Mouse (Mus musculus) limb, embryonic 12.5 days (tissue): ENCODE data around the gene Tgm3. TPM values are rescaled to one million over a fixed set of nuclear protein-coding genes. Genes with fewer than 3 reads are reported as not detected.

ENCODE experiments used
- ATAC-seq: fragments of 200-750 bp; cut with Nextera tagmentation; 2 replicates; pipeline ENCODE4 v1.8.0; 2017; ENCODE audit warnings: low read depth, moderate TSS enrichment; ENCODE audit not compliant: insufficient number of reproducible peaks, insufficient read depth, low FRiP score, low TSS enrichment
- H3K27ac ChIP-seq: fragments of 300-500 bp; sonication (generic); 2 replicates; pipeline ENCODE4 v1.5.1; 2016; ENCODE audit warnings: mild to moderate bottlenecking, moderate library complexity
- H3K27me3 ChIP-seq: fragments of 300-500 bp; sonication (generic); 2 replicates; pipeline ENCODE4 v1.6.1; 2016; ENCODE audit warnings: mild to moderate bottlenecking, moderate library complexity
- H3K36me3 ChIP-seq: fragments of 300-500 bp; sonication (generic); 2 replicates; pipeline ENCODE4 v1.6.1; 2016; ENCODE audit warnings: mild to moderate bottlenecking, moderate library complexity
- H3K4me1 ChIP-seq: fragments of 300-500 bp; sonication (generic); replicated peaks from 2 replicates; pipeline ENCODE4 v1.6.1; 2016
- H3K4me2 ChIP-seq: fragments of 300-500 bp; sonication (generic); 2 replicates; pipeline ENCODE4 v1.6.1; 2016; ENCODE audit warnings: mild to moderate bottlenecking, moderate library complexity
- H3K4me3 ChIP-seq: fragments of 300-500 bp; sonication (generic); replicated peaks from 2 replicates; pipeline ENCODE4 v1.5.1; 2016; ENCODE audit warnings: mild to moderate bottlenecking
- H3K9ac ChIP-seq: fragments of 300-500 bp; sonication (generic); replicated peaks from 2 replicates; pipeline ENCODE4 v1.6.1; 2016; ENCODE audit warnings: mild to moderate bottlenecking, moderate library complexity
- H3K9me3 ChIP-seq: fragments of 300-500 bp; sonication (generic); 2 replicates; pipeline ENCODE4 v1.6.1; 2016; ENCODE audit warnings: mild to moderate bottlenecking, moderate library complexity
- WGBS: fragments of 180-500 bp; shearing (Covaris S2); methylation state at CpG from one replicate; pipeline ENCODE4 v1.1.7; 2016; 5-methylcytosine and 5-hydroxymethylcytosine counted together
- polyA plus RNA-seq: library from polyadenylated mRNA; unstranded; fragments of >200 nt; fragmentation: Nextera tagmentation; extraction: Ambion mirVana; gene quantifications from 2 replicates; pipeline ENCODE4 v1.2.1, GENCODE M21; 2016

Gene Tgm3
- polyA plus RNA-seq, 1 experiment from 2014 or later: not detected

DNA sequence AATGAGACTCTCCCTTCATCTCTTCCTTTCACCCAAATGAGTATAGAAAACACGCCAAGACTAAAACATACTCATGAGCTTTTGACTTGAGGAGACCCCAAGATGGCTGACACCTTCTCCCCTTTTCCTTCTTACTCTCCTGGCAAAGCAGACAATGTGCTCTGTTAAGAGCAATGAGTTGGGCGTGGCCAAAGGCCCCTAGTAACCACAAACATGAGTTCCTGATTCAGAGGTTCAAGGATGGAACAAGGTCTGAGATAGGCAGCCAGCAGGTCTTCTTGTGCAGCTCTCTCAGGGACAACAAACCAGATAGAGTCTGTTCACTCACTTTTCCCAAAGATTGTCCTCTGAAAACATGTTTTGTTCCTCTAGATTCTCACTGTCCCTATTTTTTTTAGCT, 5.9 kb downstream of the Tgm3 start:
- Histone ChIP-seq H3K27ac (no peak overlapping the region), H3K36me3 (no peaks in the 10 kb centered on the region), H3K4me2 (no peak overlapping the region), H3K4me1 (peaks cover 4% of the 10 kb centered on the region; the same call in 1 of the 2 replicates), H3K9ac (no peak overlapping the region), H3K27me3 (no peaks in the 10 kb centered on the region), H3K9me3 (no peaks in the 10 kb centered on the region), H3K4me3 (no peak overlapping the region)
- ATAC-seq: no peak
- WGBS: 91% methylated on average over 2 of the region's 2 CpGs

- ATAC-seq: no peak
- Histone ChIP-seq H3K4me2 (no peak overlapping the region), H3K4me3 (no peak overlapping the region), H3K36me3 (no peaks in the 10 kb centered on the region), H3K9ac (no peak overlapping the region), H3K4me1 (no peaks in the 10 kb centered on the region), H3K9me3 (no peaks in the 10 kb centered on the region), H3K27me3 (no peaks in the 10 kb centered on the region), H3K27ac (no peak overlapping the region)
- WGBS: 43% methylated on average over 4 of the region's 4 CpGs
Measured at GRCm38 (mm10) chr2:130027890-130028289, 15.7 kb downstream of the Tgm3 start.

DNA sequence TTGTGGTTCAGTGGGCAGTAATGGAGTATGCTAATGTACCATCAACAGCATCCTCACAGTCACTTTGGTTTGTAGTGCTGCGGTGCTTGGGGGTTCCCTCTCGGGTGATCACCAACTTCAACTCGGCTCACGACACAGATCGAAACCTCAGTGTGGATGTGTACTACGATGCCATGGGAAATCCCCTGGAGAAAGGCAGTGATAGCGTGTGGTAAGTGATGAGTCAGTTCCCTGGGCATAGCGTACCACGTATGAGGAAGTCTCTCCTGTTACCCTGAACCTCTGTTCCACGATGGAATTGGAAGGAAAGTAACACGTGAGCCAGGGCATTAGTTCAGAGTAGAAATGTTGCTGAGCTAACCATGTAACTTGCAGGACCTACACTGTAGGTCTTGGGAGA, 17.7 kb downstream of the Tgm3 start:
- no peaks in the 10 kb centered on the region for H3K36me3 ChIP-seq
- H3K27ac ChIP-seq: no peak overlapping the region
- WGBS: 90% methylated on average over 11 of the region's 11 CpGs
- no peak overlapping the region for H3K4me3 ChIP-seq
- no peaks in the 10 kb centered on the region for H3K9me3 ChIP-seq
- H3K27me3 ChIP-seq: no peaks in the 10 kb centered on the region
- no peak for ATAC-seq
- H3K9ac ChIP-seq: no peak overlapping the region
- no peaks in the 10 kb centered on the region for H3K4me1 ChIP-seq
- no peak overlapping the region for H3K4me2 ChIP-seq

DNA sequence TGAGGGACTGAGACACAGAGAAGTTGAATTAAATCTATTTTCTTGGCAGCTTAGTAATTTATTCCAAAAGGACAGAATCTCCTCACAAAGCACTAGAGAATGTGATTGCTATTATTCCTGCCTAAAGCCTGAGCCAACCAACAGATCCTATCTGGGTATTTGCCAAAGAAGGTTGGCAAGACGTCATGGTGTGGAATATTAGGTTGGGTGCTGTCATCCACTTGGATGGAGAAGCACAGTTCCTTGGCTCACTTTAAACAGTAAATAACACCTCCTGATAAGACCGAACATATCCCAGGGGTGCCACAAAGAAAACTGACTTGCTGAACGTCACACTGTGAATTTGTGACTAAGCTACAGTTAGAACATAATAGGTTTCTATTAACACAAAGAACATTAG, 20.5 kb downstream of the Tgm3 start:
- Histone ChIP-seq H3K27me3 (no peaks in the 10 kb centered on the region), H3K9me3 (no peaks in the 10 kb centered on the region), H3K27ac (no peak overlapping the region), H3K4me2 (no peak overlapping the region), H3K9ac (no peak overlapping the region), H3K4me1 (no peaks in the 10 kb centered on the region), H3K4me3 (no peak overlapping the region), H3K36me3 (no peaks in the 10 kb centered on the region)
- no peak for ATAC-seq
- WGBS: 83% methylated on average over 3 of the region's 3 CpGs

- Histone ChIP-seq H3K4me2 (no peak overlapping the region), H3K9me3 (no peaks in the 10 kb centered on the region), H3K27ac (no peak overlapping the region), H3K27me3 (no peaks in the 10 kb centered on the region), H3K4me3 (no peak overlapping the region), H3K36me3 (no peaks in the 10 kb centered on the region), H3K4me1 (no peaks in the 10 kb centered on the region), H3K9ac (no peak overlapping the region)
- no peak for ATAC-seq
- WGBS: 82% methylated on average over 8 of the region's 8 CpGs
Measured at GRCm38 (mm10) chr2:130036846-130037245, 24.7 kb downstream of the Tgm3 start.

DNA sequence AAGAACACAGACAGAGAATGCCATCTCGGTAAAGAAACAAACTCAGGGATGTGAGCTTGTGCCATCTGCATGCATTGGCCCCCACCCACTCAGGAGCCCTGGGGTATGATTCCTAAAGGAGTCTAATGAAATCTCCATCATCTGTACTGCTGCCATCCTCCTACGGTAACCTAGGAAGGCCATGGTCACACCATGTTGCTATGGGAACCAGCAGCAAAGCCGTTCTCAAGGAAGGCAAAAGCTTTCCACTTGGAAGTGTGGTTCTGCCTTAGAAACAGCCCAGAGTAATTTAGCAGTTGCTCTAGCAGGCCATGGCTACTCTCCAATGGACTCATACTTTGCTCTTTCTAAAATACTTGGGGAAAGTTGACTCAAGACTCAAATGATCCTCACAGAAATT, 26.8 kb downstream of the Tgm3 start:
- Histone ChIP-seq H3K4me1 (no peaks in the 10 kb centered on the region), H3K9me3 (no peaks in the 10 kb centered on the region), H3K4me3 (no peak overlapping the region), H3K27me3 (no peaks in the 10 kb centered on the region), H3K36me3 (no peaks in the 10 kb centered on the region), H3K4me2 (no peak overlapping the region), H3K27ac (no peak overlapping the region), H3K9ac (no peak overlapping the region)
- WGBS: 60% methylated on average over 3 of the region's 3 CpGs
- no peak for ATAC-seq

GRCm38 (mm10) chr2:130040190-130040886, 28.2 kb downstream of the Tgm3 start:
- Histone ChIP-seq H3K36me3 (no peaks in the 10 kb centered on the region), H3K27ac (no peak overlapping the region), H3K27me3 (no peaks in the 10 kb centered on the region), H3K9ac (no peak overlapping the region), H3K4me1 (no peaks in the 10 kb centered on the region), H3K4me2 (no peak overlapping the region), H3K9me3 (no peaks in the 10 kb centered on the region), H3K4me3 (no peak overlapping the region)
- 77% methylated on average over 6 of the region's 6 CpGs for WGBS
- no peak for ATAC-seq

DNA sequence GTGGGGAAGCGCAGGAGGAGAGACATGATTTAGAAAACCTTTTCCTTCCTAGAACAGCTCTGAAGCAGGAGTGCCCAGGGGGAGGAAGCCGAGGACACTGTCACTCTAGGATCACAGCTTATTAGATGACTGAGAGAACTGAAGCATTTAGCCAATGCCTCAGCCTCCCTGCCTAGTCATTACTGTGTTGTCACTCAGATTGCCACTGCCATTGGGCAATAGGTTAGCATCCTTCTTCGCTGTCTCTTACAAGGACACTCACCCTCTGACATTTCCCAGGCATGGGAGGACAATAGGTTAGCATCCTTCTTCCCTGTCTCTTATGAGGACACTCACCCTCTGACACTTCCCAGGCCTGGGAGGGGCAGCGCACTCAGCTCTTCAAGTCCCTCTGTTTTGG, 31.7 kb downstream of the Tgm3 start:
- H3K9ac ChIP-seq: no peak overlapping the region
- no peak overlapping the region for H3K4me2 ChIP-seq
- H3K27ac ChIP-seq: no peak overlapping the region
- no peaks in the 10 kb centered on the region for H3K36me3 ChIP-seq
- no peaks in the 10 kb centered on the region for H3K4me1 ChIP-seq
- ATAC-seq: no peak
- no peaks in the 10 kb centered on the region for H3K9me3 ChIP-seq
- no peak overlapping the region for H3K4me3 ChIP-seq
- H3K27me3 ChIP-seq: no peaks in the 10 kb centered on the region
- 94% methylated on average over 4 of the region's 4 CpGs for WGBS

- H3K4me1 ChIP-seq: peaks cover 4% of the 10 kb centered on the region; the same call in 1 of the 2 replicates
- no peak for ATAC-seq
- no peak overlapping the region for H3K4me3 ChIP-seq
- no peak overlapping the region for H3K4me2 ChIP-seq
- WGBS: 58% methylated on average over 13 of the region's 13 CpGs
- no peak overlapping the region for H3K9ac ChIP-seq
- no peak overlapping the region for H3K27ac ChIP-seq
- no peaks in the 10 kb centered on the region for H3K36me3 ChIP-seq
- no peaks in the 10 kb centered on the region for H3K27me3 ChIP-seq
- no peaks in the 10 kb centered on the region for H3K9me3 ChIP-seq
Measured at GRCm38 (mm10) chr2:130047923-130048440, 35.8 kb downstream of the Tgm3 start.

GRCm38 (mm10) chr2:130048792-130049191, 36.6 kb downstream of the Tgm3 start:
- no peak overlapping the region for H3K4me2 ChIP-seq
- no peaks in the 10 kb centered on the region for H3K27me3 ChIP-seq
- no peaks in the 10 kb centered on the region for H3K9me3 ChIP-seq
- no peak overlapping the region for H3K9ac ChIP-seq
- ATAC-seq: no peak
- WGBS: 70% methylated on average over 6 of the region's 6 CpGs
- H3K4me3 ChIP-seq: no peak overlapping the region
- peaks cover 4% of the 10 kb centered on the region; the same call in 1 of the 2 replicates for H3K4me1 ChIP-seq
- H3K36me3 ChIP-seq: no peaks in the 10 kb centered on the region
- no peak overlapping the region for H3K27ac ChIP-seq

DNA sequence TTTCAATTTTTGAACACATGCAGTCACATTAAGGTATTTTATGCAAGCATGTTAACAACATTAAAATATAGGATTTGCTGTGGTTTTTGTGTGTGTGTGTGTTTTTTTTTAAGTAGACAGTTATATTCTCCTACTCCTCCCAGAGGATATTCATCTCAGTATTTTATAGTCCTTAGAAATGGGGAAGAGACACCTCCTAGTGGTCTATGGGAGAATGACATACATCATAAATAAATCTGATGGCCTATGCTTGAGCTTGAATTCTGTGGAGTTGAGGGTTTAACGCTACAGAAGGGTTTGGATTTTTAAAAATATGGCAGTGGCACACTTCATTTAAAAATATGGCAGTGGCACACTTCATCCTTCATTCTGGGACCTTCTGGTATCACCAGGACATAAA, 46.0 kb downstream of the Tgm3 start:
- ATAC-seq: no peak
- H3K36me3 ChIP-seq: no peaks in the 10 kb centered on the region
- H3K9me3 ChIP-seq: no peaks in the 10 kb centered on the region
- 53% methylated on average over 1 of the region's 1 CpGs for WGBS
- H3K27ac ChIP-seq: no peak overlapping the region
- no peak overlapping the region for H3K4me3 ChIP-seq
- H3K4me1 ChIP-seq: no peaks in the 10 kb centered on the region
- H3K9ac ChIP-seq: no peak overlapping the region
- no peaks in the 10 kb centered on the region for H3K27me3 ChIP-seq
- H3K4me2 ChIP-seq: no peak overlapping the region

DNA sequence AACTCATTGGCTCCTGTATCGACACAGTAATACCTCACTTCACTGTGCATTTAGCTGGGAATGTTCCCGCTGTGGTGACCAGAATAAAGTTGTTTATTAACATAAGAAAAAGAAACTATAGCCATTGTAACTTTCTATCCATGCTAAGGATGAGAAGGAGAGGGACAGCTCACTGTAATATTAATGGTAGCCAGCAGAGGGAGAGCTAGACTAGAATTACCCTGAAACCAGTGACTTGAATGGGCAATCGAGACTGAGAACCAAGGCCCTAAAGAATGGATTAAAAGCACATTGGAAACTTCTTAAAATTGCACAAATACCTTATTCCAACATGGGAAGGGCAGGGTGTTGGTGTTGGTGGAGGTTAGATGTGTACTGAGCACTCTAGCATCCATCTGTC, 56.1 kb downstream of the Tgm3 start:
- H3K9me3 ChIP-seq: no peaks in the 10 kb centered on the region
- no peak overlapping the region for H3K4me3 ChIP-seq
- H3K9ac ChIP-seq: no peak overlapping the region
- H3K36me3 ChIP-seq: no peaks in the 10 kb centered on the region
- H3K27ac ChIP-seq: no peak overlapping the region
- no peaks in the 10 kb centered on the region for H3K27me3 ChIP-seq
- H3K4me1 ChIP-seq: no peaks in the 10 kb centered on the region
- H3K4me2 ChIP-seq: no peak overlapping the region
- WGBS: 29% methylated on average over 3 of the region's 3 CpGs
- ATAC-seq: no peak
